Mouse (Mus musculus): ENCODE measurements at regions not wholly inside any gene's neighbourhood (a gene's known extent, or its start where the extent isn't known, plus 50 kb on each side); places are given as distances from the start of the nearest gene placed in this dataset.

GRCm38 (mm10) chr9:32882819-32883587 is 247.0 kb downstream of the Ets1 start:
- TF ChIP-seq CTCF (IDR thresholded peaks at IDR 0.05; ENCODE audit: low read depth, low read length): no peak
- no peak for TF ChIP-seq TAL1 (conservative IDR thresholded peaks at IDR 0.05; ENCODE audit: low read depth, low read length)
